Mouse (Mus musculus): ENCODE data around the gene Mark2.

Mark2 gene

GRCm38 (mm10) chr19:7334049-7334448 lies 7.6 kb downstream of the Mark2 start:
- no peak for DNase-seq (ENCODE audit: low read depth, low spot score)

GRCm38 (mm10) chr19:7321391-7321790 lies 20.3 kb downstream of the Mark2 start:
- DNase-seq (ENCODE audit: low read depth, low spot score): no peak

DNA sequence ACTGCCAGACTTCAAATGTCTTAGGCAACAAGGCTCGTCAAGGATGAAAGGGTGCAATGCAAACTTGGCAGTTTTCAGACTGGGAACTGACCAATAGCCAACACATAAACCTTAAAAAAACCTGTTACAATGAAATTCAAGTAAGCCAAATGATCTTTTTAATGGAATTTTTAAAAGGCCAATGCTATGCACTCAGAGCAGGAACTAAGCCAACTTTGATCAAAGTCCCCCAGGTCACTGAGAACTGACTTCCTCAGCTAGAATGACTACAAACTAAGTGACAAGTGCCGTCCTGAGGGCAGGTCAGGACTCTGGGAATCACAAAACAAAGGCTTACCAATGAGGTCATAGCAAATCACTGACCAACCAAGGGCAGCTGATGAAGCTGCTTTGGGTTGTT lies 21.5 kb downstream of the Mark2 start:
- no peak for DNase-seq (ENCODE audit: low read depth, low spot score)

- DNase-seq (ENCODE audit: low read depth, low spot score): no peak
Observed at GRCm38 (mm10) chr19:7317716-7318115, 23.9 kb downstream of the Mark2 start.

DNA sequence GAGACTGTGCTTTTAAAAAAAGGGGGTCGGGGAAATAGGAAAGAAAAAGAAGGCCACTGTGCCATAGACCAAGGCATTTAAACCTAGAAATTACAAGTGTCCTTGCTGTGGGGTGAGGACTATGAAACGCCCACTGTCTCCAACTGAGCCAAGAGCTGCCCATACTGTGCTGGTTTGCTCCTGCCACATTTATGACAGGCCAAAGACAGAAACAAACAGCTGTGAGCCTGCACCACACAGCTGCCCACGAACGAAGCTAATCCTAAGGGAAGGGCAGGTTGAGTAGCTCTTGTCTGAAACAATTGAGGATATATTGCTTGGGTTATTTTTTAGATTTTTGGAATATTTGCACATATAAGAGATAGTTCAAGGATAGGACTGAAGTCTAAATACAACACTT lies 24.8 kb downstream of the Mark2 start:
- no peak for DNase-seq (ENCODE audit: low read depth, low spot score)

DNA sequence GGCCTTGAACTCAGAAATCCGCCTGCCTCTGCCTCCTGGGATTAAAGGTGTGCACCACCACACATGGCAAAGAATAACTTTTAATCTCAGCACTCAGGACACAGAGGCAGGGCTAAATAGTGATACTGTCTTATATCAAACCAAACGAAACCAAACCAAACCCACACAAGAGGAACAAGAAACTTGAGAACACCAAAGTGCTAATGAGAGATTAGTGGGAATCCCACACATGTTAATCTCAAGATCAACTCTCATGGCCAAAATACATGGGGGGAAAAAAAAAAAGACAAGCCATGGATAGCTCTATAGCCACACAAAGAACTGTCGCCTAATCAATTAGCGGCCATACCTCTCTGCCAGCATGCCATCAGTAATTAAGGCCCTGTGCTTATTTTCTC lies 26.1 kb downstream of the Mark2 start:
- DNase-seq (ENCODE audit: low read depth, low spot score): no peak

DNA sequence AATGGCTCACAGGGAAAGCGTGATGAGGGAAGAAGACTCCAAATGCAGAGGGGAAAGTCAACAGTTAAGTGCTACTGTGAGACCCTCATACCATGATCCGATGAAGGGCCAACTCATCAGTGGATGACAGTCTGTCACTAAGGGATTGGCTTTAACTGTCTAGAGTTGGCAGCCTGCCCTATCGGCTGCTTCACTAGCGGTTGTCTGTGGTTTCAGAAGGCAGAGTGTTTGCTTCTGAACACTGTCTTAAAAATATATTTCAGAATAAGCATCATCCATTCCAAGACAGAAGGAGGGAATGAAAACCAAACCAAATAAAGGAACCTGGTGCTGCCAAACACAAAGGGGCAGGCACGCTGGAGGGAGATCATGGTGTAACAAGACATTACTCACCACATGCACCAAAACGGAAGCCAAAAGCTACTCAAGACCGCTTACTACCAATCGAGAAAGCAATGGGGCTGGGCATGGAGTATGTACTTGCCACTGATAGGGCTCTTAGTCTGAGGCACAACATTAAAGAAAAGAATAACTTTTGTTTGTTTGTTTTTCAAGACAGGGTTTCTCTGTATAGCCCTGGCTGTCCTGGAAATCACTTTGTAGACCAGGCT lies 26.6 kb downstream of the Mark2 start:
- peak; percentile 45 for DNase-seq (ENCODE audit: low read depth, low spot score)

DNA sequence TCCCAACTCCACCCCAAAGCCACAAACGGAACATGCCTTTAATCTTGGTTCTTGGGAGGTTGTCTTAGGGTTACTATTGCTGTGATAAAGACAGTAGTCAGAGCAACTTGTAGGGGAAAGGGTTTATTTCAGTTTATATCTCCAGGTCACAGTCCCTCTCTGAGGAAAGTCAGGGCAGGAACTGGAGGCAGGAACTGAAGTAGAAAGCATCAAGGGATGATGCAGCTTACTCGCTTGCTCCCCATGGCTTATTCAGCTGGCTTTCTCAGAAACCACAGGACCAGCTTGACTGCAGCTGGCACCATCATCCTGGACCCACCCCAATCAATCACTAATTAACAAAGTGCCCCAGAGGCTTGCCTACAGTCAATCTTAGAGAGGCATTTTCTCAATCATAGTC lies 28.0 kb downstream of the Mark2 start:
- DNase-seq (ENCODE audit: low read depth, low spot score): no peak

DNA sequence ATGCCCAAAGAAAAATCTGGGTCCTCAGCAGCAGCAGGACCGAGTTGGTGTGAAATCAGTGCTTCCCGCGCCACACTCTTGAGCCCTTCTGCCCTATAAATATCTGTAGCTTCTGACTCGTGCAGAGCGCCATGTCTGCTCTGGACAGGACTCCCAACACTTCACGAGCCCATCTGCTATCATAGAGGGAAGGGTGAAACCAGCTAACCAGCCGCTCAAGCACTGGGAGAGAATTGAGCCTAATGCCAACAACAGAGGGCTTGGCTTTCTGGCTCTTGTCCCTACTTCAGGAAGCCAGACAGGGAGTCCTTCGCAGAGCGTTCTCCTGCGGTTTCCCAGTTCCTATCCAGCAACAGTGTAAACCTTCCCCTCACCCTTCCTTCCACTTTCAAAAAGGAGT lies 30.4 kb downstream of the Mark2 start:
- no peak for DNase-seq (ENCODE audit: low read depth, low spot score)

DNA sequence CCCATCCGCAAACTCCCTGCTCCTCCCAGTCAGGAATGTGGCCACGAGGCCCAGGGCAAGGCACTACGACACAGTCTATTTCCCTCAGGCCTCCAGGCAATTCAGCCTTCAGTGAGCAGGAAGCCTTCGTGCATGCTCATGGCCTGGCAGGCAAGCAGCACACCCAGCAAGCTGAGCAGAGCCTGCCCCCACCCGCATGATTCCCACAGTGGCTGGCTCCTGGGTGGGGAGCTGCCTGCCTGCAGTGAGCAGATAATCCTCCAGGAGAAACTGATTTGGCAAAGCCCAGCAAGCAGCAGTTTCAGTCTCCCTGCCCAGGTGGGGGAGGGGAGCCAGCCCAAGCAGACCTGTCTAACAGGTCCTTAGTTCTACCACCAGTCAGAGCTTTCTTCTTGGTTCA lies 31.0 kb downstream of the Mark2 start:
- DNase-seq (ENCODE audit: low read depth, low spot score): no peak

DNA sequence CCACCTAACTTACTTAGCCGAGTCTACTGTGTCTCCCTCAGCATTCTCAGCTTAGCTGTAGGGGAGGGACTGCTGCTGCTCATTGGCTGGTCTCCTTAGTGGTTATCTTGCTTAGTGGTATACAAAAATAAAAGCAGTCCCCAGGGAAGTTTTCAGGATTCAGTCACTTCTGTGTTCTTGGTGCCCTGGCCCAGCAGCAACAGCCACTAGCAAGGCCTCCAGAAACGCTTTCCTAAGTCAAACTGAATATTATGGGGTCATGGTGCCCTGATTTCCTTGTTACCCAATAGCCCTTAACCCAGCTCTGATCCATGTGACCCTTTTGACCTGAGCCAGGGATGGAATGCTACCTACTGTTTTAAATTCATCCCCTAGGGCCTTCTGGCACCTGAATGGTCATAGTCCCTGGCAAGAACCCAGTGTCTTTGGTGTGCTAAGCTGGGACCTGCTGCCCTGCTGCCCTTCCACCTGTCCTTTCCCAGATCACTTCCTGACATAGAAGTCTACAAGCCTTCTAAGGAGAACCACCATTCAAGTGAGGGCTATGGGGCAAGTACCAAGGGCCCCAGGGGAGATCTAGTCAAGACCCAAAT lies 31.8 kb downstream of the Mark2 start:
- DNase-seq (ENCODE audit: low read depth, low spot score): no peak

- DNase-seq (ENCODE audit: low read depth, low spot score): peak; percentile 44
Observed at GRCm38 (mm10) chr19:7307995-7308770, 33.5 kb downstream of the Mark2 start.

GRCm38 (mm10) chr19:7306968-7307367 lies 34.7 kb downstream of the Mark2 start:
- DNase-seq (ENCODE audit: low read depth, low spot score): no peak

DNA sequence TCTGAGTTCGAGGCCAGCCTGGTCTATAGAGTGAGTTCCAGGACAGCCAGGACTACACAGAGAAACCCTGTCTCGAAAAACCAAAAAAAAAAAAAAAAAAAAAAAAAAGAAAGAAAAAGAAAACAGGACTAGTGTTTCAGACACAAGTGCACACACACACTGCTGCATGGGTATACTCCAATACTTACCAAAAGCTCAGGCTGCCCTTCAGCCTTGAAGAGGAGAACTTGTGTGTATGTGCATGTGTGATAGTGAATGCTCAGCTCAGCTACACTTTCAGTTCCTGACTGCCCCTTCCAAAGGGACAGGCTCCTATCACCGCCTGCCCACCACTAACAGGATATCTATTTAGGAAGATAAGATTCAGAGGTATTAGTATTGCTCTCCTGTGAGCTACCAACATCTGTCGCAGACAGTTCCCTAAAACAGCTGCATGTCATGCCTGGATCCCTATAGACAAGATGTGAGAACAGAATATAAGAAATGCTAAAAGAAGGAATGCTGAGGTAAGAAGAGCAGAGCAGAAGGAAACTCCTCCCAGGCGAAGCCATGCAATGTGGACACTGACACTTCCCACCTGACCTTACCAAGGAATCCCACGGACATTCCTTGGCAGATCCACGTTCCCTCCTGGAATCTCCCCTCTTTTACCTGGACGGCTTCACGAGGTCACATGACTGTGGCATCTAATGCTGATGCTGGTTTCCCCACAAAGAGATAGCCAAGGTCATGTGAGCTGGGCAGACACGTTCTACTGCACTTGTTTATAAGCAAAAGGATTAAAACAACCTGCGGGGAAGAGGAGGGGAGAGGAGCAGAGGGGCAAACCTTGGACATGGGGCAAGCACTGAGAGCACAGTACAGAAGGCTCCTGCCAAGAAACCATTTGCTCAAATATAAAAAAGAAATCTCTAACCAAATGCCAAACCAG lies 36.0 kb downstream of the Mark2 start:
- DNase-seq (ENCODE audit: low read depth, low spot score): no peak

DNA sequence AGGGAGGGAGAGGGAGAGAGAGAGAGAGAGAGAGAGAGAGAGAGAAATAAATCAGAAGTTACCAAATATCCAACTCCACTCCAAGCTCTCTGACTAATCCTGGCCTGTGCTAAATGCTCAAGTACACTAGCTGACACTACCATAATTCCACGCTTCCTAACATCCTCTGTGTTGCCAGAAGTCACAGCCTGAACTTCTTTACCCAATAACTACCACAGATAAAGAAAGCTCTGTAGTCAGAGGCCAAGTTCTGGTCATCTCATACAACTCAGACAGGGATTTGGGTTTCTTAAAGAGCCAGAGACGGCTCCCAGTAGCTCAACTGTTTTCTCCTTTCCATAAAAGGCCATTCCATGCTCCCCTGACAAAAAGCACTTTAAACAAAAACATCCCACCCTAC lies 36.9 kb downstream of the Mark2 start:
- no peak for DNase-seq (ENCODE audit: low read depth, low spot score)

DNA sequence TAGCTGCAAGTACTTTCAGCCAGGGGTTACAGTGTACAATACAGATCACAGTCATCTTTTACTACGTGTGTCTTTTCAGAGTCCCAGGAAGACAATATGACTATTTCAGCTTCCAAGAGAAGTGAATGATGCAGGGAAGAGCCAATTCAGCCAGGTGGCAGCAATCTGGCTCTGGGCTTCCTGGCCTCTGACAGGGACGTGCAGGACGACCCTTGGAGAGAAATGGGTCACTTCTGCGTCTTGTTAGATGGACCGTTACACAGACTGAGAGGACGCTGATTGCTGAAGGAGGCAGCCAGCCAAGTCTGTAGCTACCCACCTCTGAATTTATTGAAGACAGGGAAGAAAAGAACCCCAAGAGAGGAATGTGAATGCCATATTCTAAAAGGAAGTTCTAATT lies 37.9 kb downstream of the Mark2 start:
- no peak for DNase-seq (ENCODE audit: low read depth, low spot score)

- no peak for DNase-seq (ENCODE audit: low read depth, low spot score)
Observed at GRCm38 (mm10) chr19:7302493-7302797, 39.2 kb downstream of the Mark2 start.

GRCm38 (mm10) chr19:7301647-7302492 lies 39.8 kb downstream of the Mark2 start:
- peak; percentile 62 for DNase-seq (ENCODE audit: low read depth, low spot score)

DNA sequence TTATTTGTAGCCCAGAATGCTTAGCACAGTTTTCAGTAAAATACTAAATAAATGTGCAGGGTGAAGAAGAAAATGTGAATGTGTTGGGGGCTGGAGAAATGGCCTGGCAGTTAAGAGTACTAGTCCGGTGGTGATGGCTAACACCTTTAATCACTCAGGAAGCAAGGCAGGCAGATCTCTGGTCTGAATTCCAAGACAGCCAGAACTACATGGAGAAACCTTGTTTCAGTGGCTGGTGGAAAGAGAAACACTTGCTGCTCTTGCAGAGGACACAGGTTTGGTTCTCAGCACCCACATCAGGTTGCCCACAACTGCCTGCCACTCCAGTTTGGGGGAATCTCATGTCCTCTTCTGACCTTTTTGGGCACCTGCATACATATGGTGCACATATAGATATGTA lies 41.6 kb downstream of the Mark2 start:
- DNase-seq (ENCODE audit: low read depth, low spot score): no peak

DNA sequence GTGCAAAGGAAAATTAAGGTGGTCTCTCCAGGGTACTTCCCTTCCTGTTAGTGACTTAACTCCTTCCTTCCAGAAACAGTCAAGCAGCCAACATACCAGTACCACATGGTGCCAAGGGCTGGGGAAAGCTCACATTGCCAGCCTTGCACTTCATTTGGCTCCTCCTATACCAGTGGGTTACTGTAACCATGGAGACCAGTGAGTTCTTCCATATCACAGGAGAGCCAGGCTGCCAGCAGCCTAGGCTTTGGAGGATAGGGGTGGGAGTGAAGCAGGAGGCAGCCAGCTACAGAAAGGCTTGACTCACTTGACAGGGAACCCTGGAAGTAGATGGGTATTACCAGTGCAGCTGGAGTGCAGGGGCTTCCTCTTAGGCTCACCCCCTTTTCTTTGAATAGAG lies 42.6 kb downstream of the Mark2 start:
- DNase-seq (ENCODE audit: low read depth, low spot score): peak; percentile 92

DNA sequence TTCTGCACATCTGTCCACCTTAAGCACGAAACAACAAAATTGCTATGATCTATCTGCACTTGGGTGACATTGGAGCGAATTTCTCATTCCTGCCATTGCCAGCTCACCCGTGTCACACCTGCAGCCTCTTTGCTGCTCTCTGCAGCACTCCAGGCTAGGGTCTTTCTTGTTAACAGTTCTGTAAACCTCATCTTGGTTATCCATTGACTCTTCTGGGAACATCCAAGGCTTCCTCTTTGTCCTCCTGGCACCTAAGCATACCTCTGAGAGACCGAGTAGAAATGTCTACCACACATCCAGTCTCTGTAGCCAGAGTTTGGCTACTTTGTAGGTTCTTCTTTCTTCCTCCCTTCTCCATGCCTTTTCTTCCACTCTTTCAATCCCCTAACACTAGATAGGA lies 45.7 kb downstream of the Mark2 start:
- no peak for DNase-seq (ENCODE audit: low read depth, low spot score)
